ENCODE assay signal across 28 mouse cellular contexts in the genomic region with DNA sequence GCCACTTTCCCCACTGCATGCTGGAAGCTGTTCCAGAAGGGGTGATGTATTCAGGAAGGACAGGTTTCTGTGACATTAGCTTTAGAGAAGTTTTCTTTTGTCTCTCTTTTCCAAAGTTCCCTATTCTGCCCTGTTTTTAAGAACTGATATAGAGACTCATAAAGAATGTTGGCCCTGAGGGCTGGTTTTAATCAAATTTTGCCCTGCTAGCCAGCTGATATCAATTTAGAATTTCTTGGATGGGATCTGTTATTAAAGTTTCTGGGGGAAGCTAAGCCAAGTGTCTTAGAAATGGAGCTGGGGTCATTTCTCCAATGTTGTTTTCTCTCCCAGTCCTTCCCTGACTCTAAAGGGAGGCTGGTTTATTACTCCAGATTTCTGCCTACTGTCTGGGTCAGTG. TPM values are rescaled to one million over a fixed set of nuclear protein-coding genes. Genes with fewer than 3 reads are reported as not detected.
DNase-seq lines count a peak whose midpoint lies in the region; ATAC-seq and TF ChIP-seq lines count a peak whose summit lies in the region.
"Had no signal": no experiment of that assay in that cellular context is flagged by ENCODE, and none has a peak within 500 bp of the region (broad histone marks: within the 10 kb centered on the region; RNA-seq: fewer than 3 reads in every experiment).

No protein-coding gene starts in this region.

- H3K27ac ChIP-seq in limb, embryonic 12.5 days = 0 out of 2 replicates have a peak overlapping the region, but pooled peaks have one; percentile 13
- no peak overlapping the region for H3K27ac ChIP-seq in limb, embryonic 10.5 days
- H3K27ac ChIP-seq in embryonic facial prominence, embryonic 14.5 days (replicated peaks; ENCODE audit: low read depth, low read length) = peak overlapping the region; percentile 48
- H3K27ac ChIP-seq in limb, embryonic 13.5 days = peak overlapping the region; percentile 67
- H3K27ac ChIP-seq in hindbrain, embryonic 13.5 days = no peak overlapping the region
- H3K27ac ChIP-seq in lung, postnatal 0 days (ENCODE audit: low read length) = no peak overlapping the region
- H3K27ac ChIP-seq: embryonic facial prominence, embryonic 15.5 days; heart, embryonic 15.5 days; hindbrain, embryonic 15.5 days had no signal

- H3K9me3 ChIP-seq in limb, embryonic 12.5 days = no peaks in the 10 kb centered on the region
- no peaks in the 10 kb centered on the region for H3K9me3 ChIP-seq in limb, embryonic 10.5 days (replicated peaks)
- no peaks in the 10 kb centered on the region for H3K9me3 ChIP-seq in embryonic facial prominence, embryonic 14.5 days (ENCODE audit: control insufficient read depth, low read length)
- no peaks in the 10 kb centered on the region for H3K9me3 ChIP-seq in limb, embryonic 13.5 days
- no peaks in the 10 kb centered on the region for H3K9me3 ChIP-seq in hindbrain, embryonic 13.5 days
- H3K9me3 ChIP-seq in lung, postnatal 0 days (ENCODE audit: low read length) = no peaks in the 10 kb centered on the region
- H3K9me3 ChIP-seq: embryonic facial prominence, embryonic 15.5 days; heart, embryonic 12.5 days; heart, embryonic 15.5 days; hindbrain, embryonic 15.5 days had no signal

- no peaks in the 10 kb centered on the region for H3K36me3 ChIP-seq in limb, embryonic 12.5 days
- no peaks in the 10 kb centered on the region for H3K36me3 ChIP-seq in limb, embryonic 10.5 days
- H3K36me3 ChIP-seq in embryonic facial prominence, embryonic 14.5 days (ENCODE audit: control insufficient read depth, insufficient read depth, low read length) = no peaks in the 10 kb centered on the region
- no peaks in the 10 kb centered on the region for H3K36me3 ChIP-seq in limb, embryonic 13.5 days
- H3K36me3 ChIP-seq in hindbrain, embryonic 13.5 days = no peaks in the 10 kb centered on the region
- H3K36me3 ChIP-seq in lung, postnatal 0 days (ENCODE audit: insufficient read depth, low read length) = no peaks in the 10 kb centered on the region
- H3K36me3 ChIP-seq: embryonic facial prominence, embryonic 15.5 days; heart, embryonic 12.5 days; heart, embryonic 15.5 days; hindbrain, embryonic 15.5 days had no signal

- H3K4me2 ChIP-seq in limb, embryonic 12.5 days = no peak overlapping the region
- no peak overlapping the region for H3K4me2 ChIP-seq in embryonic facial prominence, embryonic 14.5 days (ENCODE audit: low read depth, low read length)
- no peak overlapping the region for H3K4me2 ChIP-seq in limb, embryonic 13.5 days (replicated peaks)
- no peak overlapping the region for H3K4me2 ChIP-seq in hindbrain, embryonic 13.5 days
- no peak overlapping the region for H3K4me2 ChIP-seq in lung, postnatal 0 days (replicated peaks; ENCODE audit: low read depth, low read length)
- H3K4me2 ChIP-seq: embryonic facial prominence, embryonic 15.5 days; heart, embryonic 12.5 days; heart, embryonic 15.5 days; hindbrain, embryonic 15.5 days had no signal

- DNase-seq in limb, embryonic 10.5 days (ENCODE audit: low spot score) = no peak
- DNase-seq in embryonic facial prominence, embryonic 14.5 days (ENCODE audit: low spot score) = peak; percentile 45
- no peak for DNase-seq in cerebellum, adult 9-10 months
- DNase-seq in lung, postnatal 0 days (ENCODE audit: low spot score) = no peak
- DNase-seq: adrenal gland, postnatal 14 days; cerebellum, adult 11-12 months; cerebellum, adult 8-10 months; cerebellum, postnatal 14 days; forebrain, postnatal 0 days; gastrocnemius, postnatal 25 days; heart, adult 18-20 months; heart, postnatal 10 days; heart, postnatal 4 days; kidney, adult 2 months had no signal

- no peak for TF ChIP-seq EP300 in lung, postnatal 0 days (IDR thresholded peaks at IDR 0.05)

- H3K27me3 ChIP-seq in limb, embryonic 12.5 days = no peaks in the 10 kb centered on the region
- no peaks in the 10 kb centered on the region for H3K27me3 ChIP-seq in limb, embryonic 10.5 days (ENCODE audit: low read depth, poor library complexity, severe bottlenecking)
- no peaks in the 10 kb centered on the region for H3K27me3 ChIP-seq in embryonic facial prominence, embryonic 14.5 days (replicated peaks; ENCODE audit: control insufficient read depth, insufficient read depth, low read length)
- no peaks in the 10 kb centered on the region for H3K27me3 ChIP-seq in limb, embryonic 13.5 days
- H3K27me3 ChIP-seq in hindbrain, embryonic 13.5 days = no peaks in the 10 kb centered on the region
- no peaks in the 10 kb centered on the region for H3K27me3 ChIP-seq in lung, postnatal 0 days (replicated peaks; ENCODE audit: insufficient read depth, low read length)
- H3K27me3 ChIP-seq: embryonic facial prominence, embryonic 15.5 days; heart, embryonic 12.5 days; heart, embryonic 15.5 days; hindbrain, embryonic 15.5 days had no signal

- ATAC-seq in limb, embryonic 12.5 days (ENCODE audit: insufficient number of reproducible peaks, insufficient read depth, low FRiP score, low TSS enrichment, low read depth) = no peak
- no peak for ATAC-seq in embryonic facial prominence, embryonic 14.5 days (ENCODE audit: low read depth)
- ATAC-seq in limb, embryonic 13.5 days (ENCODE audit: low FRiP score, low read depth) = no peak
- ATAC-seq in hindbrain, embryonic 13.5 days (ENCODE audit: low FRiP score) = no peak
- no peak for ATAC-seq in lung, postnatal 0 days
- ATAC-seq: activated CD4-positive, CD25-positive, alpha-beta regulatory T cell, adult 4 months; CD4-positive, CD25-positive, alpha-beta regulatory T cell, adult 4 months; forebrain, embryonic 14.5 days; forebrain, postnatal 0 days; intestine, postnatal 0 days had no signal

- no peak overlapping the region for H3K9ac ChIP-seq in limb, embryonic 12.5 days (replicated peaks)
- H3K9ac ChIP-seq in embryonic facial prominence, embryonic 14.5 days (ENCODE audit: low read depth, low read length) = no peak overlapping the region
- H3K9ac ChIP-seq in limb, embryonic 13.5 days = no peak overlapping the region
- no peak overlapping the region for H3K9ac ChIP-seq in hindbrain, embryonic 13.5 days
- no peak overlapping the region for H3K9ac ChIP-seq in lung, postnatal 0 days (replicated peaks; ENCODE audit: low read depth)
- H3K9ac ChIP-seq: embryonic facial prominence, embryonic 15.5 days; forebrain, postnatal 0 days; heart, embryonic 12.5 days; heart, embryonic 15.5 days; hindbrain, embryonic 15.5 days had no signal

- H3K4me1 ChIP-seq in limb, embryonic 12.5 days (replicated peaks) = no peaks in the 10 kb centered on the region
- 0 out of 2 replicates have a peak, but pooled peaks cover 4% of the 10 kb centered on the region for H3K4me1 ChIP-seq in limb, embryonic 10.5 days
- H3K4me1 ChIP-seq in embryonic facial prominence, embryonic 14.5 days (ENCODE audit: control insufficient read depth, insufficient read depth, low read length) = no peaks in the 10 kb centered on the region
- H3K4me1 ChIP-seq in limb, embryonic 13.5 days = peaks cover 9% of the 10 kb centered on the region; the same call in 1 of the 2 replicates
- no peaks in the 10 kb centered on the region for H3K4me1 ChIP-seq in hindbrain, embryonic 13.5 days (replicated peaks)
- H3K4me1 ChIP-seq in lung, postnatal 0 days (ENCODE audit: insufficient read depth, low read depth, low read length) = no peaks in the 10 kb centered on the region
- H3K4me1 ChIP-seq: embryonic facial prominence, embryonic 15.5 days; heart, embryonic 12.5 days; heart, embryonic 15.5 days; hindbrain, embryonic 15.5 days had no signal

- TF ChIP-seq CTCF in lung, postnatal 0 days (IDR thresholded peaks at IDR 0.05) = no peak

- no peak overlapping the region for H3K4me3 ChIP-seq in limb, embryonic 12.5 days (replicated peaks)
- no peak overlapping the region for H3K4me3 ChIP-seq in limb, embryonic 10.5 days
- H3K4me3 ChIP-seq in embryonic facial prominence, embryonic 14.5 days (ENCODE audit: low read depth, low read length) = no peak overlapping the region
- H3K4me3 ChIP-seq in limb, embryonic 13.5 days = no peak overlapping the region
- H3K4me3 ChIP-seq in hindbrain, embryonic 13.5 days = no peak overlapping the region
- H3K4me3 ChIP-seq in lung, postnatal 0 days (ENCODE audit: low read depth, low read length) = no peak overlapping the region
- H3K4me3 ChIP-seq: embryonic facial prominence, embryonic 15.5 days; erythroblast, embryonic 14.5 days; heart, embryonic 12.5 days; heart, embryonic 15.5 days; hindbrain, embryonic 15.5 days had no signal

RNA-seq across cellular contexts. Expression of a gene that starts 38.7 kb away (rescaled TPM):
- not detected in 2 replicates for polyA plus RNA-seq in limb, embryonic 12.5 days (2016; fragmentation: Nextera tagmentation; extraction: Ambion mirVana)
- polyA plus RNA-seq in limb, embryonic 10.5 days (2016; fragmentation: Nextera tagmentation; extraction: Ambion mirVana) = 0.08 TPM in 1 of 2 replicates, not detected in the other
- polyA plus RNA-seq in embryonic facial prominence, embryonic 14.5 days (2014; fragmentation: Nextera tagmentation; extraction: Ambion mirVana) = 0.12 TPM in 1 of 2 replicates, not detected in the other
- polyA plus RNA-seq in limb, embryonic 13.5 days (2015; fragmentation: Nextera tagmentation; extraction: Ambion mirVana) = not detected in 2 replicates
- polyA plus RNA-seq in hindbrain, embryonic 13.5 days (2015; fragmentation: Nextera tagmentation; extraction: Ambion mirVana) = 0.10 TPM in 1 of 2 replicates, not detected in the other
- 0.18 and 0.81 TPM in 2 replicates for polyA plus RNA-seq in lung, postnatal 0 days (2015; fragmentation: Nextera tagmentation; extraction: Ambion mirVana)
- polyA plus RNA-seq: C2C12; erythroblast, embryonic 14.5 days; heart, embryonic 12.5 days; heart, embryonic 15.5 days; intestine, embryonic 14.5 days; intestine, postnatal 0 days had no signal

Comparison
In these comparisons a context has a peak if more than half of its experiments do, and no peak if none do; other contexts are left out.
1. H3K27ac ChIP-seq: peak in limb, embryonic 12.5 days (single experiment), embryonic facial prominence, embryonic 14.5 days (single experiment) and limb, embryonic 13.5 days (single experiment); none in limb, embryonic 10.5 days (single experiment), hindbrain, embryonic 13.5 days (single experiment) and lung, postnatal 0 days (single experiment).